Mouse (Mus musculus) kidney, postnatal 4 days (tissue): ENCODE data around the gene Krt4.

Experiments
- DNase-seq, 2 experiments: peaks; one replicate each; pipeline ENCODE4 v3.0.0; 2021; ENCODE audit warnings: mixed read lengths in 2 of 2

Gene Krt4

GRCm38 (mm10) chr15:101924635-101925034, at the start of gene Krt4:
Gene Krt4, minus strand, starts transcription at chr15:101924735.
- DNase-seq, result no peak

- DNase-seq, result peak; percentile 97 to 99
These were observed 49.0 kb upstream of the Krt4 start for GRCm38 (mm10) chr15:101973414-101974077.

GRCm38 (mm10) chr15:101970536-101970935, 46.0 kb upstream of the Krt4 start:
- peak; percentile 85 for DNase-seq

- peak in 1 of 2 experiments; percentile 24 for DNase-seq
These were observed 42.3 kb upstream of the Krt4 start for GRCm38 (mm10) chr15:101966808-101967207.

- no peak for DNase-seq
These were observed 34.4 kb upstream of the Krt4 start for GRCm38 (mm10) chr15:101958891-101959290.

- DNase-seq, result no peak
These were observed 29.7 kb upstream of the Krt4 start, which contains the start of gene Krt78 for GRCm38 (mm10) chr15:101954187-101954586. Gene Krt78, minus strand, starts transcription at chr15:101954287.

- DNase-seq, result no peak
These were observed 28.4 kb upstream of the Krt4 start for GRCm38 (mm10) chr15:101952733-101953474.

GRCm38 (mm10) chr15:101945430-101945829, 20.9 kb upstream of the Krt4 start:
- no peak for DNase-seq

GRCm38 (mm10) chr15:101941948-101942347, 17.4 kb upstream of the Krt4 start:
- peak; percentile 33 to 52 for DNase-seq

GRCm38 (mm10) chr15:101940274-101940829, 15.8 kb upstream of the Krt4 start, which contains the start of gene Krt79:
Gene Krt79, minus strand, starts transcription at chr15:101940324.
- no peak for DNase-seq

GRCm38 (mm10) chr15:101938600-101939308, 14.2 kb upstream of the Krt4 start:
- DNase-seq, result no peak

GRCm38 (mm10) chr15:101933024-101933423, 8.5 kb upstream of the Krt4 start:
- no peak for DNase-seq

GRCm38 (mm10) chr15:101929666-101930065, 5.1 kb upstream of the Krt4 start:
- peak; percentile 46 to 60 for DNase-seq

GRCm38 (mm10) chr15:101929087-101929486, 4.6 kb upstream of the Krt4 start:
- DNase-seq, result peak; percentile 27 to 52

- DNase-seq, result peak; percentile 72 to 83
These were observed 3.0 kb upstream of the Krt4 start for GRCm38 (mm10) chr15:101927340-101928080.

GRCm38 (mm10) chr15:101925041-101925440, 506 bp upstream of the Krt4 start:
- DNase-seq, result no peak

- DNase-seq, result no peak
These were observed 2.2 kb downstream of the Krt4 start for GRCm38 (mm10) chr15:101922296-101922695.

- no peak for DNase-seq
These were observed 8.5 kb downstream of the Krt4 start for GRCm38 (mm10) chr15:101916072-101916471.

- no peak for DNase-seq
These were observed 19.7 kb downstream of the Krt4 start for GRCm38 (mm10) chr15:101904849-101905248.

GRCm38 (mm10) chr15:101902171-101903149, 22.1 kb downstream of the Krt4 start:
- DNase-seq, result peak; percentile 31 to 50

- no peak for DNase-seq
These were observed 29.3 kb downstream of the Krt4 start for GRCm38 (mm10) chr15:101895216-101895615.
